Mouse (Mus musculus) heart, postnatal 0 days (tissue): Measurements from ENCODE around the gene St8sia1. TPM values are rescaled to one million over a fixed set of nuclear protein-coding genes. Genes with fewer than 3 reads are reported as not detected.
A peak's percentile ranks its signal among the peaks of the same experiment; 100 is the strongest.

Experiments used
- ATAC-seq: fragments of 200-750 bp; cut with Nextera tagmentation; 2 replicates; pipeline ENCODE4 v1.8.0; 2017; ENCODE audit warnings: low read depth, moderate number of reproducible peaks, moderate library complexity; ENCODE audit not compliant: insufficient read depth
- DNase-seq: peaks from one replicate; pipeline ENCODE4 v3.0.0-alpha.2; 2016; ENCODE audit warnings: low spot score
- H3K27ac ChIP-seq: fragments of 300-500 bp; sonication (generic); 2 replicates; pipeline ENCODE4 v1.5.1; 2014; ENCODE audit warnings: low read depth, mild to moderate bottlenecking
- H3K27me3 ChIP-seq: fragments of 300-500 bp; sonication (generic); 2 replicates; pipeline ENCODE4 v1.6.1; 2014; ENCODE audit warnings: low read length, mixed read lengths; ENCODE audit not compliant: control insufficient read depth, insufficient read depth
- H3K36me3 ChIP-seq: fragments of 300-500 bp; sonication (generic); replicated peaks from 2 replicates; pipeline ENCODE4 v1.6.1; 2014; ENCODE audit warnings: low read length, mixed read lengths; ENCODE audit not compliant: control insufficient read depth, insufficient read depth
- H3K4me1 ChIP-seq: fragments of 300-500 bp; sonication (generic); 2 replicates; pipeline ENCODE4 v1.6.1; 2014; ENCODE audit warnings: antibody characterized with exemption; ENCODE audit not compliant: control insufficient read depth, insufficient read depth
- H3K4me2 ChIP-seq: fragments of 300-500 bp; sonication (generic); 2 replicates; pipeline ENCODE4 v1.6.1; 2014; ENCODE audit warnings: low read depth, mild to moderate bottlenecking, low read length, moderate library complexity
- H3K4me3 ChIP-seq: fragments of 300-500 bp; sonication (generic); 2 replicates; pipeline ENCODE4 v1.5.1; 2014; ENCODE audit warnings: low read depth, low read length
- H3K9ac ChIP-seq: fragments of 300-500 bp; sonication (generic); replicated peaks from 2 replicates; pipeline ENCODE4 v1.6.1; 2014; ENCODE audit warnings: low read depth, low read length, mixed read lengths
- H3K9me3 ChIP-seq: fragments of 300-500 bp; sonication (generic); replicated peaks from 2 replicates; pipeline ENCODE4 v1.6.1; 2016; ENCODE audit warnings: low read length; ENCODE audit not compliant: control insufficient read depth
- CTCF ChIP-seq: IDR thresholded peaks from 2 replicates; pipeline ENCODE4 v1.5.1; 2016; ENCODE audit warnings: antibody characterized with exemption, control low read depth, low read depth
- EP300 ChIP-seq: IDR thresholded peaks from 2 replicates; pipeline ENCODE4 v1.6.1; 2016; ENCODE audit warnings: antibody characterized with exemption, low read depth
- WGBS: fragments of 180-500 bp; shearing (Covaris S2); extraction: QIAGEN DNeasy Blood & Tissue Kit; methylation state at CpG from one replicate; pipeline ENCODE4 v1.1.7; 2014; 5-methylcytosine and 5-hydroxymethylcytosine counted together
- polyA plus RNA-seq: library from polyadenylated mRNA; unstranded; fragments of >200 nt; fragmentation: Nextera tagmentation; extraction: Ambion mirVana; gene quantifications from 2 replicates; pipeline ENCODE4 v1.2.1, GENCODE M21; 2015
- total RNA-seq: library from RNA; depleted of rRNA; stranded (reverse); fragments of >200 nt; gene quantifications from 2 replicates; pipeline ENCODE4 v1.2.3, GENCODE M21; 2014; ENCODE audit warnings: low replicate concordance

The St8sia1 gene
- total and polyA plus RNA-seq, 2 experiments from 2014 or later = 0.04 to 0.30 TPM

DNA sequence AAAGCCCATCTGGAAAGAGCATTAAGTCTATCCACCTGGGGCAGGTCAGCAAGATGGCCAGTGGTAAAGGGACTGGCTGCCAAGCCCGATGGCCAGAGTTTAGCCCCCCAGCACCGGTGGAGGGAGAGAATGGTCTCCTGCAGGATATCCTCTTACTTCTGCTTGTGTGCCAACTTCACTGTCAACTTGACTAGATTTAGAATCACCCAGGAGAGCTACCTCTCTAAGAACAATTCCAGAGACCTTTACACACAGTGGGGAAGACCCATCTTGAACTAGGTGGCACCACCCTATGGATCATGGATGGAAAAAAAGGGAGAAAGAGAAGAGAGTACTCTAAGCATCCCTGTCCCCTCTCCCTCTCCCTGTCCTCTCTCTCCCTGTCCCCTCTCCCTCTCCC is 28.7 kb upstream of the St8sia1 start:
- H3K4me2 ChIP-seq = no peak overlapping the region
- no peaks in the 10 kb centered on the region for H3K27me3 ChIP-seq
- H3K4me1 ChIP-seq = no peaks in the 10 kb centered on the region
- no peaks in the 10 kb centered on the region for H3K9me3 ChIP-seq
- 67% methylated on average over 2 of the region's 2 CpGs for WGBS
- no peak overlapping the region for H3K27ac ChIP-seq
- DNase-seq (no peak), ATAC-seq (no peak)
- TF ChIP-seq CTCF = no peak
- TF ChIP-seq EP300 = no peak
- no peak overlapping the region for H3K4me3 ChIP-seq
- no peaks in the 10 kb centered on the region for H3K36me3 ChIP-seq
- H3K9ac ChIP-seq = no peak overlapping the region

DNA sequence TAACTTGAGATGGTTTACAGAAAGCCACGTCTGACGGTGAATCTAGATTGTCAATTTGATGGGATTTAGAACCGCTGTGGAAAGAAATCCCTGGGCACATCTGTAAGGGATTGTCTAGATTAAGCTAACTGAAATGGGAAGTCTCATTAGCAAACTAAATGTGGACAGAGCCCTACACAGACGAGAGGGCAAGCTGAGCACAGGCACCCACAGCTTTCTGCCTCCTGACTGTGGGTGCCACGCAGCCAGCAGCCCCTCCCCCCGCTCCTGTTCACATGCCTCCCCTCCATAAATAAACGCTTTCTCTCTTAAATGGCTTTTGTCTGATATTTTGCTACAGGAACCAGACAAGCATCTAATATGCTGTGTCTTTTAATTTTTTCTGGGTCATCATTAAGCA is 27.8 kb upstream of the St8sia1 start:
- Histone ChIP-seq H3K36me3 (no peaks in the 10 kb centered on the region), H3K27me3 (no peaks in the 10 kb centered on the region), H3K27ac (no peak overlapping the region), H3K9me3 (no peaks in the 10 kb centered on the region), H3K4me1 (no peaks in the 10 kb centered on the region), H3K4me2 (no peak overlapping the region), H3K9ac (no peak overlapping the region), H3K4me3 (no peak overlapping the region)
- 56% methylated on average over 7 of the region's 7 CpGs for WGBS
- TF ChIP-seq CTCF (no peak), EP300 (no peak)
- ATAC-seq (no peak), DNase-seq (no peak)

DNA sequence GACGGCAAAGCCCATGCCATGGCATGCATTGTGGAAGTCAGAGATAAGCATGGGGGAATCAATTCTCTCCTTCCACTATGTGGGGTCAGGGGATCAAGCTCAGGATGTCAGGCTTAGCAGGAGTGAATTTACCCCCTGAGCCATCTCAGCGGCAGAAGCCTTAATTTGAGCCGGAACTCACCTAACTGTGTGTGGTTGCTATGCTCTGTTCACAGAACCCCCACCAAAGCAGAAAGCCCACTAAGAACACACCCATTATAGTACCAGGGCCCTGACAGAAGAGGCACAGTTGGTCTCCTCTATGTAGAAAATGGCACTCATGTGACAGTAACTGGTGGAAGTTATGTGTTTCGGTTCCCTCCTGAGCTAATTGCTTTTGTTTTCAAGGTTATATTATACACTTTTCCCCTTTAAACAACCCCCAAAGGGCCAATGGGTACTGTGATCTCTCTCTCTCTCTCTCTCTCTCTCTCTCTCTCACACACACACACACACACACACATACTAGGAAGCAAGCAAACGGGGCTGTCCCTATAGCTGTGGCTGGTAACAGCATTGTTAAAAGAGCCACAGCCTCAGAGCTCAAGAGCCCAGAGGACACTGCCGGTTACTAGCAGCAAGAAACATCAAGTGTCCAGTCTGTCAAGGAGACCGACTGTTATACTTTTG is 27.3 kb upstream of the St8sia1 start:
- no peak overlapping the region for H3K9ac ChIP-seq
- no peaks in the 10 kb centered on the region for H3K27me3 ChIP-seq
- no peak for TF ChIP-seq CTCF
- TF ChIP-seq EP300 = no peak
- no peak overlapping the region for H3K27ac ChIP-seq
- no peaks in the 10 kb centered on the region for H3K36me3 ChIP-seq
- H3K4me2 ChIP-seq = no peak overlapping the region
- 49% methylated on average over 7 of the region's 7 CpGs for WGBS
- H3K4me3 ChIP-seq = no peak overlapping the region
- H3K9me3 ChIP-seq = no peaks in the 10 kb centered on the region
- no peak for DNase-seq
- no peaks in the 10 kb centered on the region for H3K4me1 ChIP-seq
- ATAC-seq = no peak

DNA sequence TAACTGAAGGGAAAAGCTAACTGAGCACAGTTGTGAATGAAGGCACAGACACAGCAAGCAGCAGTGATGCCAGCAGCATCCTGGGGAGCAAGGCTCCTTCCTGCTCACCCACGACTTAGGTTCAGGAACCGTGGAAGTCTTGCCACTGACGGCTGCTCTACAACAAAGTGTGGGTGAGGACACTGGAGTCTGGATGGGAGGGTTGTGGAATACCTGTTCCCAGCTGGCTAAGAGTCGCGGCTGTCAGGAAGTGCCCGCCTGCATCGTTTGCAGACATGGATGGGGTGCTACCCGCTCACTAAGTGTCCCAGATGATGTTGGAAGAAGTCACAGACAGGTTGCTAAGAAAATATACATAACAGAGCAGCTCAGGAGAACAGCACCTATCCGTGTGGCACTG is 26.3 kb upstream of the St8sia1 start:
- Histone ChIP-seq H3K4me1 (no peaks in the 10 kb centered on the region), H3K9ac (no peak overlapping the region), H3K27ac (no peak overlapping the region), H3K4me2 (no peak overlapping the region), H3K9me3 (no peaks in the 10 kb centered on the region), H3K36me3 (no peaks in the 10 kb centered on the region), H3K27me3 (no peaks in the 10 kb centered on the region), H3K4me3 (no peak overlapping the region)
- ATAC-seq (no peak), DNase-seq (no peak)
- no peak for TF ChIP-seq EP300
- no peak for TF ChIP-seq CTCF
- WGBS = 76% methylated on average over 9 of the region's 9 CpGs

DNA sequence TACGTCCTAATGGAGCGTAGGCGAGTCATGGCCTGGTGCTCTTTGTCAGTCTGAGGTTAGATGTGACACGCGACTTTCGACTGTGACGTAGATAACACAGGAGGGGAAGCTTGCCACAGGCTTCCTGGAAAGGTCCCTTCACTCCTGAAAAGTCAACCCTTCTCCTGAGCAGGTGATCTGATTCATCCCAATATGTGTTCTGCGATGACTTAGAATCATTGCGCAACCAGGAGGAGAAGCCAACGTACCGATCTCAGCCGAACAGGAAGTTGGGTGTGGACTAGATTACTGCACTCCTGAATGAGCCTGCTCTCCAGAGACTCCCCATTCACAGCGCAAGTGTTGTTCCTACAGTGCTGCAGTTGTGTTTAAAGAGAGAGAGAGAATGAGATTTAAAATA is 25.2 kb upstream of the St8sia1 start:
- Histone ChIP-seq H3K4me2 (no peak overlapping the region), H3K9me3 (no peaks in the 10 kb centered on the region), H3K27me3 (no peaks in the 10 kb centered on the region), H3K4me1 (no peaks in the 10 kb centered on the region), H3K27ac (no peak overlapping the region), H3K4me3 (no peak overlapping the region), H3K36me3 (no peaks in the 10 kb centered on the region), H3K9ac (no peak overlapping the region)
- TF ChIP-seq EP300 = no peak
- TF ChIP-seq CTCF = no peak
- ATAC-seq (no peak), DNase-seq (no peak)
- WGBS = 62% methylated on average over 13 of the region's 13 CpGs

DNA sequence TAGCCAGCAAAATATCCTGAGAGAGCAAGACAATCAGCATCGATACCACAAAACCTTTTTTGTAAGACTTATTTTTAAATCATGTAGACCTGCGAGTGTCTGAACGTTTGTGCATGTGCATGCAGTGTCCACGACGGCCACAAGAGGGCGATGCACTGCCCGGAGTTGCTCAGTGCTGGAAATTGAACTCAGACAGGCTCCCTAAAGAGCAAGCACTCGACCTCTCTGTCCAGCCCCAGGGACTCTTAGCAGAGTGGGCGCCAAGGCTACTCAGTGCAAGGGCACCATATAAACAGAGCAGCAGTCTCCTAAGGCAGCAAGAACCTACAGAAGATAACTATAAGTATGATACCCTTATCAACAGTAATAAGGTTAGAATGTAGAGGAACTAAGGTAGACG is 24.5 kb upstream of the St8sia1 start:
- no peak overlapping the region for H3K4me3 ChIP-seq
- no peaks in the 10 kb centered on the region for H3K27me3 ChIP-seq
- no peaks in the 10 kb centered on the region for H3K4me1 ChIP-seq
- H3K4me2 ChIP-seq = no peak overlapping the region
- 17% methylated on average over 10 of the region's 10 CpGs for WGBS
- TF ChIP-seq CTCF (peak; percentile 87), EP300 (no peak)
- H3K27ac ChIP-seq = no peak overlapping the region
- DNase-seq (no peak), ATAC-seq (0 out of 2 replicates have a peak, but pooled peaks have one; percentile 30)
- H3K36me3 ChIP-seq = no peaks in the 10 kb centered on the region
- H3K9me3 ChIP-seq = no peaks in the 10 kb centered on the region
- H3K9ac ChIP-seq = no peak overlapping the region
